Mouse (Mus musculus): ENCODE data around the gene Vmn1r155. TPM values are rescaled to one million over a fixed set of nuclear protein-coding genes. Genes with fewer than 3 reads are reported as not detected.
"Not testable (repeated sequence)": the region's sequence is repeated elsewhere in the genome, so short reads cannot be mapped to it uniquely, and the experiment has no call there.

The Vmn1r155 gene
- polyA plus RNA-seq (2012; rRNA removed), result not detected in 2 replicates

GRCm38 (mm10) chr7:22657718-22658117, at the start of gene Vmn1r155:
Gene Vmn1r155 (plus strand): TSS chr7:22658018.
- no CpG with 5 or more reads among the region's 3 CpGs for WGBS
- not testable (repeated sequence) for DNase-seq (ENCODE audit: low read depth, low spot score)

DNA sequence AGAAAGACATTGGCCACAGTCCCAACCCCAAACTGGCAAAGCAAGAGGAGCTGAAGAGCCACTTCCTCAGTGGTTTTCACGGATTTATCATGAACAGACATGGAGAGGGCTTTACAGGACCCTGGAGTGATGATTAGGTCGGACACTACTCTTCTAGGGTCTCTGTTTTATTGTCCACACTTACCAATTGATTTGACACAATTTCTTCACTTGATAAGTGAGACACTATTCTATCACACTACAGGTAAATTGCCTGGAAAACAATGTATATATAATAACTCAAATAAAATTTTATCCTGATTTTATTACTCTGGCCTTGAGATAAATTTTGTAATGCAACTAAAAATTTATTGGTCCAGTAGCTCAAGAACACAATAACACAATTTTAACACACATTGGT, 34.4 kb downstream of the Vmn1r155 start, which contains the start of gene Gm8693:
TSS of gene Gm8693 (minus strand) at position 101 of the 400 bp plus-strand sequence.
- DNase-seq (ENCODE audit: low read depth, low spot score), result not testable (repeated sequence)
- no CpG with 5 or more reads among the region's 2 CpGs for WGBS

Other genes with a start within 250 kb of the Vmn1r155 start
- gene Vmn1r148, start 244.4 kb upstream of the Vmn1r155 start, polyA plus RNA-seq (2012; rRNA removed), result not detected in 2 replicates
- not detected in 2 replicates for gene Vmn1r149, start 219.8 kb upstream of the Vmn1r155 start, polyA plus RNA-seq (2012; rRNA removed)
- gene Gm10665, start 193.9 kb upstream of the Vmn1r155 start, polyA plus RNA-seq (2012; rRNA removed), result not detected in 2 replicates
- gene Vmn1r151, start 158.3 kb upstream of the Vmn1r155 start, polyA plus RNA-seq (2012; rRNA removed), result not detected in 2 replicates
- gene Vmn1r152, start 135.1 kb upstream of the Vmn1r155 start, polyA plus RNA-seq (2012; rRNA removed), result not detected in 2 replicates
- not detected in 2 replicates for gene Gm8677, start 123.1 kb upstream of the Vmn1r155 start, polyA plus RNA-seq (2012; rRNA removed)
- gene Gm4201, start 92.7 kb upstream of the Vmn1r155 start, polyA plus RNA-seq (2012; rRNA removed), result not detected in 2 replicates
- gene Gm4565, start 69.9 kb upstream of the Vmn1r155 start, polyA plus RNA-seq (2012; rRNA removed), result not detected in 2 replicates
- not detected in 2 replicates for gene Gm8693, start 34.3 kb downstream of the Vmn1r155 start, polyA plus RNA-seq (2012; rRNA removed)
- not detected in 2 replicates for gene Gm4567, start 61.7 kb downstream of the Vmn1r155 start, polyA plus RNA-seq (2012; rRNA removed)
- gene Vmn1r157, start 103.7 kb downstream of the Vmn1r155 start, polyA plus RNA-seq (2012; rRNA removed), result not detected in 2 replicates
- gene Vmn1r158, start 132.8 kb downstream of the Vmn1r155 start, polyA plus RNA-seq (2012; rRNA removed), result not detected in 2 replicates
- gene Vmn1r159, start 185.6 kb downstream of the Vmn1r155 start, polyA plus RNA-seq (2012; rRNA removed), result not detected in 2 replicates
- not detected in 2 replicates for gene Vmn1r160, start 213.2 kb downstream of the Vmn1r155 start, polyA plus RNA-seq (2012; rRNA removed)